Mouse (Mus musculus) megakaryocyte, embryonic 14.5 days (primary cell): ENCODE data around the gene Cdrt4.

Experiments
- FLI1 ChIP-seq: IDR thresholded peaks from 2 replicates; pipeline ENCODE4 v1.6.1; 2012; ENCODE audit warnings: low read length, inconsistent platforms, mixed read lengths
- GATA1 ChIP-seq: IDR thresholded peaks from 3 replicates; pipeline ENCODE4 v1.6.1; 2012; ENCODE audit warnings: mixed read lengths, low read length, inconsistent platforms, borderline replicate concordance

GRCm38 (mm10) chr11:63023461-63023860 lies 72.5 kb downstream of the Cdrt4 start:
- no peak for TF ChIP-seq GATA1
- TF ChIP-seq FLI1, result no peak
